Mouse (Mus musculus): Measurements from ENCODE around the gene Duoxa2. TPM values are rescaled to one million over a fixed set of nuclear protein-coding genes. Genes with fewer than 3 reads are reported as not detected.
A peak's percentile ranks its signal among the peaks of the same experiment; 100 is the strongest.

Gene Duoxa2
- polyA plus RNA-seq, 1 experiment from 2014 or later = not detected

GRCm38 (mm10) chr2:122347257-122347656, 48.6 kb downstream of the Duoxa2 start:
- Histone ChIP-seq H3K27ac (replicated peaks) (no peak overlapping the region), H3K36me3 (peaks cover 17% of the 10 kb centered on the region), H3K27me3 (ENCODE audit: low read depth, poor library complexity, severe bottlenecking) (no peaks in the 10 kb centered on the region), H3K9me3 (replicated peaks) (no peaks in the 10 kb centered on the region), H3K4me3 (no peak overlapping the region), H3K4me1 (peaks cover 37% of the 10 kb centered on the region)
- no peak for DNase-seq (ENCODE audit: low spot score)
- 96% methylated on average over 3 of the region's 3 CpGs for WGBS

DNA sequence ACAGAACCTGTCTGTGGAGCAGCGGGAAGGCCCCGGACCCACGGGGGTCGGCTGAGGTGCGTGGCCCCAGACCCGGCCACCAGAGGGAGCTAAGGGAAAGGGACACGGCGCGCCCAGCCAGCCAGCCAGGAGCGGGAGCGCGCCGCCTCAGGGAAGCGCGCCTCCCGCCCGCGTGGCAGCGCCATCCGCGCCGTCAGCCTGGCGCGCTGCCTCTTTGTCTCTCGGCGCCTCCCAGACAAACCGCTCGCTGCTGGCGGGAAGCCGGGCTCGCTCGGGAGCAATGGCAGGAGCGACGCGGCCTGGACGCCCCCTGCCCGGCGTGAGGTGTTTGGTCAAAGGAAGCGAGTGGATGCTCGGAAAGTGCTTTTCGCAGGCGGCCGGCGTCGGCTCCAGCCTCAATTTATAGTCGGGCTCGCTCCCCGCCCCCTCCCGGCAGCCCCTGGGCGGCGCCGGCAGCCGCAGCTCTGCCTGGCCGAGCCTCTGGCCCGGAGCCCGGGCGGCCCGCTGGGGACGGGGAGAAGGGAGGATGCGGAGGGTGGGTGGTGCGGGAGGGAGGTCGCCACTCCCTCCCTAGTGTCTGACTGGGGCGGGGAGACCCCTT, 49.9 kb downstream of the Duoxa2 start:
- no peaks in the 10 kb centered on the region for H3K9me3 ChIP-seq (replicated peaks)
- peaks cover 46% of the 10 kb centered on the region for H3K4me1 ChIP-seq
- DNase-seq (ENCODE audit: low spot score) = peak; percentile 87
- H3K27me3 ChIP-seq (ENCODE audit: low read depth, poor library complexity, severe bottlenecking) = no peaks in the 10 kb centered on the region
- H3K4me3 ChIP-seq = peak overlapping the region; percentile 64
- under 1% methylated on average over 60 of the region's 63 CpGs for WGBS
- peaks cover 30% of the 10 kb centered on the region for H3K36me3 ChIP-seq
- H3K27ac ChIP-seq (replicated peaks) = peak overlapping the region; percentile 99

DNA sequence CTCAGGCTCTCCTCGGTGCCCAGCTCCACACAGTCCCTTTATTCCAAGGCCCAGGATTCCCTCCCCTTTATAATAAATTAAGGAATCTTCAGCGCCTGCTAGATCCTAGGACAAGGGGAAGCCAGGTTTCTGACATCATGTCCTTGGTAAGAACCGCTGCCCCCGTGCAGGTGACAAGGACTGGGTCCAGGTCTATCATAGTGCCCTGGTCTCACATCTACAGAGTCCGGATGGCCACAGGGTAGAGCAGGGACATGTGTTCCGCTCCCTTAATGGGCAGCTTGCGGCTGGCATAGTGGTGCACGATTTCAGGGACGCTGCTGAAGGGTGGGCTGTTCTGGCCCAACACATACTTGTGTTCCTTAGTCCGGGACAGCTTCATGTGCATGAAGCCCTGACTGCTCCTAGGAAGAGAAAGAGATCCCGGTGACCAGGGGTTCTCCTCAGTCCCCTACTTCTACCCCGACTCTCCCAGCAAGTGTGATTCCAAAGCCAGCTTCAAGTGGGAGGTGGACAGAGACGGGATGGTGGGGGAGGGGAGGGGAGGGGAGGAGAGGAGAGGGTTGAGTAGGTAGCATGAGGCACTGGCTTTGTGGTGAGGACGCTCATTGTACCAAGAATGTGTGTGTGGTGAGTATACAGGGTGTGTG, 50.6 kb downstream of the Duoxa2 start:
- H3K4me1 ChIP-seq = peaks cover 52% of the 10 kb centered on the region
- H3K27me3 ChIP-seq (ENCODE audit: low read depth, poor library complexity, severe bottlenecking) = no peaks in the 10 kb centered on the region
- peak overlapping the region; percentile 64 for H3K4me3 ChIP-seq
- peak overlapping the region; percentile 99 for H3K27ac ChIP-seq (replicated peaks)
- DNase-seq (ENCODE audit: low spot score) = no peak
- WGBS = 10% methylated on average over 14 of the region's 14 CpGs
- no peaks in the 10 kb centered on the region for H3K9me3 ChIP-seq (replicated peaks)
- H3K36me3 ChIP-seq = peaks cover 36% of the 10 kb centered on the region

GRCm38 (mm10) chr2:122351156-122351930, 52.6 kb downstream of the Duoxa2 start:
- Histone ChIP-seq H3K4me1 (peaks cover 60% of the 10 kb centered on the region), H3K9me3 (replicated peaks) (no peaks in the 10 kb centered on the region), H3K36me3 (peaks cover 56% of the 10 kb centered on the region), H3K27ac (replicated peaks) (peak overlapping the region; percentile 63), H3K27me3 (ENCODE audit: low read depth, poor library complexity, severe bottlenecking) (no peaks in the 10 kb centered on the region), H3K4me3 (no peak overlapping the region)
- WGBS = 78% methylated on average over 5 of the region's 5 CpGs
- no peak for DNase-seq (ENCODE audit: low spot score)

DNA sequence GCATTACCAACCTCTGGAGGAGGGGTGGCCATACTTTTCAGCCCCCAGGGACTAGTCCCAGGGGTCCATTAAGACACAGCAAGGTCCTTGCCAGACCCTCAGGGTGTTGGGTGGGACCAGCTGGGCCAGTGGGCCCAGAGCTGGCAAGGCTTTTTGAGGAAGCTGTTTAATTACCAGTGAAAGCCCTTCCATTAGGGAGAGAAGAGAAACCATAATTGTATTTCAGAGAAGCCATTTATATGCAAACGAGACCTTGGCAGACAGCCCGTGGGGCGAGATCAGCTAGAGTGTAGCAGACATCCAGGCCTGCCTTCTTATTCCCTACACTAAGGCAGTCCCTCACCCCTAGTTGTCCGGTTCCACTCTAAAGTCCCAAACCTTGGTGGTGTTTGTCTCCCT, 53.2 kb downstream of the Duoxa2 start:
- Histone ChIP-seq H3K4me1 (peaks cover 60% of the 10 kb centered on the region), H3K9me3 (replicated peaks) (no peaks in the 10 kb centered on the region), H3K4me3 (no peak overlapping the region), H3K27me3 (ENCODE audit: low read depth, poor library complexity, severe bottlenecking) (no peaks in the 10 kb centered on the region), H3K36me3 (peaks cover 62% of the 10 kb centered on the region), H3K27ac (replicated peaks) (peak overlapping the region; percentile 63)
- no peak for DNase-seq (ENCODE audit: low spot score)
- WGBS = 51% methylated on average over 4 of the region's 4 CpGs

Other genes starting within 250 kb of the Duoxa2 start
- gene Spg11, start 180.5 kb upstream of the Duoxa2 start, polyA plus RNA-seq (2016; fragmentation: Nextera tagmentation; extraction: Ambion mirVana) = 10.7 and 11.8 TPM in 2 replicates
- gene B2m, start 151.2 kb upstream of the Duoxa2 start, polyA plus RNA-seq (2016; fragmentation: Nextera tagmentation; extraction: Ambion mirVana) = 101 and 106 TPM in 2 replicates
- not detected in 2 replicates for gene Trim69, start 138.2 kb upstream of the Duoxa2 start, polyA plus RNA-seq (2016; fragmentation: Nextera tagmentation; extraction: Ambion mirVana)
- gene Patl2, start 112.7 kb upstream of the Duoxa2 start, polyA plus RNA-seq (2016; fragmentation: Nextera tagmentation; extraction: Ambion mirVana) = not detected in 2 replicates
- not detected in 2 replicates for gene Terb2, start 112.6 kb upstream of the Duoxa2 start, polyA plus RNA-seq (2016; fragmentation: Nextera tagmentation; extraction: Ambion mirVana)
- 29.5 and 34.3 TPM in 2 replicates for gene Sord, start 64.2 kb upstream of the Duoxa2 start, polyA plus RNA-seq (2016; fragmentation: Nextera tagmentation; extraction: Ambion mirVana)
- gene Duox2, start 451 bp upstream of the Duoxa2 start, polyA plus RNA-seq (2016; fragmentation: Nextera tagmentation; extraction: Ambion mirVana) = not detected in 2 replicates
- not detected in 2 replicates for gene Duoxa1, start 14.8 kb downstream of the Duoxa2 start, polyA plus RNA-seq (2016; fragmentation: Nextera tagmentation; extraction: Ambion mirVana)
- gene Duox1, start 16.8 kb downstream of the Duoxa2 start, polyA plus RNA-seq (2016; fragmentation: Nextera tagmentation; extraction: Ambion mirVana) = 0.02 TPM in 2 replicates
- gene Shf, start 70.3 kb downstream of the Duoxa2 start, polyA plus RNA-seq (2016; fragmentation: Nextera tagmentation; extraction: Ambion mirVana) = 5.8 and 7.9 TPM in 2 replicates
- gene Slc28a2, start 127.6 kb downstream of the Duoxa2 start, polyA plus RNA-seq (2016; fragmentation: Nextera tagmentation; extraction: Ambion mirVana) = not detected in 2 replicates
- gene Gm14085, start 186.0 kb downstream of the Duoxa2 start, polyA plus RNA-seq (2016; fragmentation: Nextera tagmentation; extraction: Ambion mirVana) = not detected in 2 replicates

Measured in midbrain, embryonic 10.5 days (tissue).